Mouse (Mus musculus): Measurements from ENCODE around the gene Tcf25. TPM values are rescaled to one million over a fixed set of nuclear protein-coding genes. Genes with fewer than 3 reads are reported as not detected.
"Not testable (repeated sequence)": the region's sequence is repeated elsewhere in the genome, so short reads cannot be mapped to it uniquely, and the experiment has no call there.

Tcf25 gene
- total RNA-seq, 4 experiments from 2014 or later: 466 to 571 (median 498) TPM

- DNase-seq (ENCODE audit: low spot score in 2 of 2): no peak
Measured at GRCm38 (mm10) chr8:123410788-123411187, 37.2 kb downstream of the Tcf25 start.

- DNase-seq (ENCODE audit: low spot score in 2 of 2): peak; percentile 88 to 90
Measured at GRCm38 (mm10) chr8:123411246-123411645, 37.7 kb downstream of the Tcf25 start, which contains the start of gene Tubb3. TSS of gene Tubb3 (plus strand) at chr8:123411424.

GRCm38 (mm10) chr8:123411781-123412327, 38.3 kb downstream of the Tcf25 start:
- no peak for DNase-seq (ENCODE audit: low spot score in 2 of 2)

DNA sequence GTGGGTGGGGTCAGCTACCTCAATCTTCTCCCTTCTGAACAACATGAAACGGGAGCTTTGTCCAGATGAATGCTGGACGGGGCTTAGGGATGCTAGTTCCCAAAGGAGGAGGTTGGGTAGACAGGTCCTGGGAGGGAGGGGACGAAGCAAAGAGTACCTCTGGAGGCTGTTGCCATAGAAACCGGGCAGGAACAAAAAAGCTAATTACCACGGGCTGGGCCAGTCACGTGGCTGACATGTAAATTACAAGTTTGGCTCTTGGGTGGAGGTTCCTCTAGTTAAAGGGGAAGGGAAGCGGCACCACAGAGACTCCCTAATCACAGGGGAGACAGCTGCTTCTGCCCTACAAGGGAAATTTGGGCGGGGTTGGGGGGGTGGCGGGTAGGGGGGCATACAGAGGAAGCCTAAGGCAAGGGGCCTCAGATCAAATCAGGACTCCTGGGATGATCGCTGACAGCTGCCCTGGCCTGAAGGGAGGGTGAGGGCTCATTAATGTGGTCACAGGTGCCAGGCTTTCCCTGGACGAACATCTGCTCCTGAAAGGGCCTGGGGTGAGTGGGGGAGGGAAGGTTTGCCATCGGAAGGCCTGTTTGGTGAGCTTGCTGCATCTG, 39.1 kb downstream of the Tcf25 start:
- DNase-seq (ENCODE audit: low spot score in 2 of 2): peak; percentile 82 to 86

DNA sequence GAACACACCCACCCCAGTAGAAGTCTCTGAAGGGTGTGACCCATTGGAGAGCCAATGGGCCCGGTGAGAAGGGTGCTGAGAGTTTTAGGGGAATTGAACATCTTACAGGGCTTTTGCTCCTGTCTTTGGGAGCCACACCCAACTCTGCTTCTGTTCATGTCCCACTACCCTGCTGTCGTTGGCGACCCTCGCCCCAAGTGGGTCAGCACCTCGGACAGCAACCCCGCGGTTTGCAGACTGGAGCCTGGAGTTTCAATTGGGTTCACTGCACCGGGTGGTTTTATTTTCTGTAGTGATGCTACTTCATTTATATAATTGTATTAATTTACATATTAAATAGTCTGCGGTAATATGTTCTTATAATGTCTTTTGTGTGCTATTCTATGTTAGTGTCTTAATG, 40.7 kb downstream of the Tcf25 start:
- no peak for DNase-seq (ENCODE audit: low spot score in 2 of 2)

DNA sequence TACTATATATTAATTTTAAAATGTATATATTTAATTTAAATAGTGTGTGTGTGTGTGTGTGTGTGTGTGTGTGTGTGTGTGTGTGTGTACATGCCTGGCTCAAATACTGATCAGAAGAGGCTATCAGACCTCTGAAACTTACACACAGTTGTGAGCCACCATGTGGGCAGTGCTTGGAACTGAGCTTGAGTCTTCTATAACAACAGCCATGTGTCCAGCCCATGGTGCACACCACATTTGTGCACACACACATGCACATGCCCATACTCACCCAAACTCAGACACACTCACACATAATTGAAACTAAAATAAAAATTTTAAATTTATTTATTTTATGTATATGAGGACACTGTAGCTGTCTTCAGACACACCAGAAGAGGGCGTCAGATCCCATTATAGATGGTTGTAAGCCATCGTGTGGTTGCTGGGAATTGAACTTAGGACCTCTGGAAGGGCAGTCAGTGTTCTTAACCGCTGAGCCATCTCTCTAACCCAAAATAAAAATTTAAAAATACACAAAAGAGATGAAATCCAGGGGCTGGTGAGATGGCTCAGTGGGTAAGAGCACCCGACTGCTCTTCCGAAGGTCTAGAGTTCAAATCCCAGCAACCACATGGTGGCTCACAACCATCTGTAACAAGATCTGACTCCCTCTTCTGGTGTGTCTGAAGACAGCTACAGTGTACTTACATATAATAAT, 41.6 kb downstream of the Tcf25 start:
- DNase-seq (ENCODE audit: low spot score in 2 of 2): not testable (repeated sequence)

- no peak for DNase-seq (ENCODE audit: low spot score in 2 of 2)
Measured at GRCm38 (mm10) chr8:123415967-123416943, 42.7 kb downstream of the Tcf25 start.

GRCm38 (mm10) chr8:123416944-123417555, 43.5 kb downstream of the Tcf25 start:
- no peak for DNase-seq (ENCODE audit: low spot score in 2 of 2)

GRCm38 (mm10) chr8:123419711-123420110, 46.2 kb downstream of the Tcf25 start:
- no peak for DNase-seq (ENCODE audit: low spot score in 2 of 2)

GRCm38 (mm10) chr8:123420525-123421281, 47.1 kb downstream of the Tcf25 start:
- DNase-seq (ENCODE audit: low spot score in 2 of 2): no peak

DNA sequence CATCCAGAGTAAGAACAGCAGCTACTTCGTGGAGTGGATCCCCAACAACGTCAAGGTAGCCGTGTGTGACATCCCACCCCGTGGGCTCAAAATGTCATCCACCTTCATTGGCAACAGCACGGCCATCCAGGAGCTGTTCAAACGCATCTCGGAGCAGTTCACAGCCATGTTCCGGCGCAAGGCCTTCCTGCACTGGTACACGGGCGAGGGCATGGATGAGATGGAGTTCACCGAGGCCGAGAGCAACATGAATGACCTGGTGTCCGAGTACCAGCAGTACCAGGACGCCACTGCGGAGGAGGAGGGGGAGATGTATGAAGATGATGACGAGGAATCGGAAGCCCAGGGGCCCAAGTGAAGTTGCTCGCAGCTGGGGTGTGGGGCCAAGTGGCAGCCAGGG, 47.8 kb downstream of the Tcf25 start:
- peak in 1 of 2 experiments; percentile 14 for DNase-seq (ENCODE audit: low spot score in 2 of 2)

DNA sequence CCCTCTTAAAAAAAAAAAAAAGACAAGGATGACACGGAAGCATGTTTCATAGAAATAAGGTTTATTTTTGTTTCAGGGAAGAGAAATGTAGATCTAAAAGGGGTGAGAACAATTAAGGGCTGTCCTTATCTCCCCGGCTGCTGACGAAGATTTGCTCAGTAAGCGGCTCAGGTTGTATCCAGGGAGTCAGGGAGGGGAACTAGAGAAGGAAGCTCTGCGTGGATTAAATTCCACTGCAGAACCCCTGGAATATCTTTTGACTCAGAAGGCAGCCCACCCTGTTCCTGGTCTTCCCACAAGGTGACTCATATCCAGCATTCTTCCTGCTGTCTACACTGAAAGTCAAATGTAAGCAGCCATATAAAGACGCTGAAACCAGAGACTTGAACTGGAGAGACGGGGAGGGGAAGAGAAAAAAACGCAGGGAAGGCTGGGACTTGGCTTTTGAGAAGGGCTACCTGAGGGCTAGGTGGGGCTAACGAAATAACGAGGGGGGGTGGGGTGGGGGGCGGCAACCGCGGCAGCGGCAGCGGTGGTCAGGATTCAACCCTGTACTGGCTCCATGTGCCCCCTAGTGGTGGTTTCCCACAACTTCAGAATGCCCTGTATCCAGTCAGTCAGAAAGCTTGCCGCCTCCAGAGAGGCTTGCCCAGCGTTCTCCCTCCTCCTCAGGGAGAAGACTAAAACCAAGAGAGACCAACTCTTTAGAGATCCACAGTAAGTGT, 48.7 kb downstream of the Tcf25 start:
- DNase-seq (ENCODE audit: low spot score in 2 of 2): peak; percentile 56 to 69

- DNase-seq (ENCODE audit: low spot score in 2 of 2): no peak
Measured at GRCm38 (mm10) chr8:123422781-123423159, 49.2 kb downstream of the Tcf25 start.

- DNase-seq (ENCODE audit: low spot score in 2 of 2): no peak
Measured at GRCm38 (mm10) chr8:123423441-123423840, 49.9 kb downstream of the Tcf25 start, which contains the start of gene Def8. TSS of gene Def8 (plus strand) at chr8:123423527.

DNA sequence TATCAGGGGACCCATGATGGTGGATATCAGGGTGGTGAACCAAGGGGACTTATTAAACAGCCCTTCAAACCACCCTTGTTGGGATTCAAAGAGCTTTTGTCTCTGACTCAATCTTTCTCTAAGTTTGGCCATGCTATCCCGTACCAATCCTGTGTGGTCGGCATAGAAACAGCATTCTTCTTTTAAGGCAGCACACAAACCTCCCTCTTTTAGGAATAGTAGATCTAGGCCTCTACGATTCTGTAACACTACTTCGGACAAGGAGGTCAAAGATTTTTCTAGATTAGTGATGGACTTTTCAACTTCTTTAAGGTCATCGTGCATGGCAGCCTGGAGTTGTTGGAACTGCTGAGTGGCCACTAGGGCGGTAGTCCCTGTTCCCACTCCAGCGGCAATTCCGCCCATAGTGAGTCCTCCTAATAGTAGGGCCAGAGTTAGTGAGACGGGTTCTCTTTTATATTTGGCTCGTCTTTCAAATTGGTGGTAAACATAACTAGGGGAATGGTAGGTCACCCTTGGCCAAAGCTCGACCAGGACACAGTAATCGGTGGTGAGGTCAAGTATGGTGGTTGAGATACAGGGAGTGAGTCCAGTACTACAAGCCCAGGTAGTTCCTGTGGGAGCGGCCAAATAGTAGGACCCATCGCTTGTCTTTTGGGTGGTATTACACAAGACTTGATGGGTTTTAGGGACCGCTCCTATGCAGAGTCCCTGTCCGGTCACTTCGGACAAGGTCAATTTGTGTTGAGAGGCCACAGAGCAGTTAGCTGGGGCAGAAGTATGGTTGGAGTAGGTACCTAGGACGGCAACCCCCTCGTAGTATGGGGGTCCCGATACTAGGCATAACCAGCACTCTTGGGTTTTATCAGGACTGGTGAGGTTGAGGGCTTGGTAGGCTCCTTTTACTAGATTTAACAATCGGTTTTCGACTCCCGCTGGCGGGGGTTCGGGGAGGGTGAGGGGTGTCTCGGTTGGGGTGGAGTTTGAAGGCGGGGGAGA, 53.3 kb downstream of the Tcf25 start:
- DNase-seq (ENCODE audit: low spot score in 2 of 2): no peak

- no peak for DNase-seq (ENCODE audit: low spot score in 2 of 2)
Measured at GRCm38 (mm10) chr8:123427639-123428275, 54.2 kb downstream of the Tcf25 start.

GRCm38 (mm10) chr8:123428343-123428893, 54.9 kb downstream of the Tcf25 start:
- no peak for DNase-seq (ENCODE audit: low spot score in 2 of 2)
